Mouse (Mus musculus) small intestine, adult 2 months (tissue): ENCODE data around the gene Aff3. TPM values are rescaled to one million over a fixed set of nuclear protein-coding genes. Genes with fewer than 3 reads are reported as not detected.

Experiments used
- H3K27ac ChIP-seq: fragments of 200-500 bp; 2 replicates; pipeline ENCODE4 v1.5.1; 2012; ENCODE audit warnings: low read depth, low read length, control low read depth, inconsistent platforms; ENCODE audit not compliant: insufficient read depth
- H3K27me3 ChIP-seq: fragments of 200-500 bp; 2 replicates; pipeline ENCODE4 v1.6.1; 2012; ENCODE audit warnings: mild to moderate bottlenecking, moderate library complexity, low read length, inconsistent platforms; ENCODE audit not compliant: control insufficient read depth, insufficient read depth
- H3K36me3 ChIP-seq: fragments of 200-500 bp; 2 replicates; pipeline ENCODE4 v1.6.1; 2012; ENCODE audit warnings: mild to moderate bottlenecking, low read length, control low read depth, inconsistent platforms; ENCODE audit not compliant: control insufficient read depth, insufficient read depth
- H3K4me1 ChIP-seq: fragments of 200-500 bp; 2 replicates; pipeline ENCODE4 v1.6.1; 2012; ENCODE audit warnings: low read length, inconsistent platforms, mixed read lengths; ENCODE audit not compliant: control insufficient read depth, insufficient read depth, insufficient read length
- H3K4me3 ChIP-seq: fragments of 200-500 bp; 2 replicates; pipeline ENCODE4 v1.5.1; 2012; ENCODE audit warnings: low read depth, mild to moderate bottlenecking, control low read depth, inconsistent platforms, low read length, moderate library complexity
- CTCF ChIP-seq: fragments of 200-500 bp; IDR thresholded peaks from 2 replicates; pipeline ENCODE4 v1.5.1; 2012; ENCODE audit warnings: low read depth, mild to moderate bottlenecking, control low read depth, inconsistent platforms, low read length, moderate library complexity, mixed read lengths; ENCODE audit not compliant: insufficient replicate concordance, insufficient read length; ENCODE audit errors: extremely low read depth
- POLR2A ChIP-seq: fragments of 200-500 bp; IDR thresholded peaks from 2 replicates; pipeline ENCODE4 v1.6.1; 2012; ENCODE audit warnings: low read depth, mild to moderate bottlenecking, control low read depth, inconsistent platforms, low read length, moderate library complexity
- WGBS: fragments of 180-500 bp; shearing (Covaris S2); methylation state at CpG from one replicate; pipeline ENCODE4 v1.1.7; 2018; 5-methylcytosine and 5-hydroxymethylcytosine counted together
- polyA plus RNA-seq: library from polyadenylated mRNA; depleted of rRNA; stranded (reverse); fragments of >200 nt; gene quantifications from 2 replicates; pipeline ENCODE4 v1.2.3, GENCODE M21; 2012

The Aff3 gene
- polyA plus RNA-seq, 1 experiment: 1.5 TPM

DNA sequence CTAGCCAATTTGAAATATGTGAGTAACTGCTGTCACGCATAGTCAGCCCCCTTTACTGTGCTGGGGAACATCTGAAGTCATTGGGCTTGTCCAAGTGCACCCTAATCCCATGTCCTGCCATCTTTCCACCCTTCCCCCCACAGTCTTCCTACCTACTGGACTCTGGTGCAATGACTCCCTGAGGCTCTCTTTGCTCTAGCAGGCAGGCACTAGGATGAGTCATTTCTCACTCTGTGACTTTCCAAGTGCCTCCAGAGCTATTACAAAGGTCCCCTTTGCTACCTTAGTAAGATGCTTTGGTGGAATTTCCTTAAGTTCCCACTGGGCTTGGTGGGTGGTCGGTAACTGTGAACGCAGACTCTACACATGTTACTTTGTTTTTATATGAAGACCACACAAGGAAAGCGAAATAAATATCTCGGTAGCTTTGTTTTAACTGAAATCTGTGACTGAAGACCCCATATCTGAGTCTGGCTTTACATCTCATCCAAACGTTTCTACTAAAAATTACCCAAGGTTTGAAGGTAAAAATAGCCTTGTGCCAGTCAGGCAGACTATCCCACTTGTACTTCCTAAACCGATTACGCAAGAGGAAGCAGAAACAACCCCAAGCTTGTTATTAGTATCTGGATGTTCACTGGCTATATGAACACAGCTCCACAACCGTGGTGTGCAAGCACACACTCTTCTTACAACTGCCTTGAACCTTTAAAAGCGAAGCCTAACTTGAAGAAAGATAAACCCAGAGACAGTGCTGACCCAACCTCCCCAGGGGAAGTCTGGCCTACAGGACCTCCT, 405.0 kb downstream of the Aff3 start:
- Histone ChIP-seq H3K4me1 (no peaks in the 10 kb centered on the region), H3K27me3 (no peaks in the 10 kb centered on the region), H3K36me3 (no peaks in the 10 kb centered on the region), H3K27ac (no peak overlapping the region), H3K4me3 (no peak overlapping the region)
- 68% methylated on average over 10 of the region's 10 CpGs for WGBS
- TF ChIP-seq POLR2A (no peak), CTCF (no peak)

DNA sequence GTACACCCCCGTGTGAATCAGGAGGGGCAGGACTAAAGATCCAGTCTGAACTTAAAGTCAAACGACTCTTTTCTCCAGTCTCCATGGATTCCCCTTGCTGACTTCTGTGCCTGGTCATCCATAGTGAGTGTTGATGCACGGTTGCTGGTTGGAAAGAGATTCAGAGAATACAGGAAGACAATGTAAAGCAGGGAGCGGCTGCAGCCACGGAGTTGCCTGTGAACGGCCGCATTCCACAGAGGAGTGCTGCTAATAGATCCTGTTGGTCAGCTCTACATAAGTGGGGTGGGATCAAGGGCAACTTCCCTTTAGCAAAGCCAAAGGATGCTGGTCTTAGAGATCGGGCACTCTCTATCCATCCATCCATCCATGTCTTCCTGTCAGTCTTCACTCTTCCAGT, 410.3 kb downstream of the Aff3 start:
- Histone ChIP-seq H3K27ac (no peak overlapping the region), H3K4me1 (no peaks in the 10 kb centered on the region), H3K4me3 (no peak overlapping the region), H3K36me3 (no peaks in the 10 kb centered on the region), H3K27me3 (no peaks in the 10 kb centered on the region)
- 63% methylated on average over 8 of the region's 8 CpGs for WGBS
- TF ChIP-seq POLR2A: no peak
- no peak for TF ChIP-seq CTCF

GRCm38 (mm10) chr1:38252766-38253079, 412.0 kb downstream of the Aff3 start:
- Histone ChIP-seq H3K4me3 (no peak overlapping the region), H3K27ac (no peak overlapping the region), H3K4me1 (no peaks in the 10 kb centered on the region), H3K27me3 (no peaks in the 10 kb centered on the region), H3K36me3 (no peaks in the 10 kb centered on the region)
- peak; percentile 69; the same call in 1 of the 2 replicates for TF ChIP-seq CTCF
- no peak for TF ChIP-seq POLR2A
- 38% methylated on average over 2 of the region's 2 CpGs for WGBS

GRCm38 (mm10) chr1:38252031-38252765, 412.6 kb downstream of the Aff3 start:
- Histone ChIP-seq H3K36me3 (no peaks in the 10 kb centered on the region), H3K4me1 (no peaks in the 10 kb centered on the region), H3K27ac (no peak overlapping the region), H3K27me3 (no peaks in the 10 kb centered on the region), H3K4me3 (no peak overlapping the region)
- WGBS: 41% methylated on average over 19 of the region's 19 CpGs
- no peak for TF ChIP-seq CTCF
- no peak for TF ChIP-seq POLR2A

- Histone ChIP-seq H3K27ac (no peak overlapping the region), H3K4me1 (no peaks in the 10 kb centered on the region), H3K4me3 (no peak overlapping the region), H3K27me3 (no peaks in the 10 kb centered on the region), H3K36me3 (no peaks in the 10 kb centered on the region)
- no peak for TF ChIP-seq CTCF
- no peak for TF ChIP-seq POLR2A
- 71% methylated on average over 11 of the region's 11 CpGs for WGBS
These were observed 413.3 kb downstream of the Aff3 start for GRCm38 (mm10) chr1:38251448-38251847.

- no peaks in the 10 kb centered on the region for H3K27me3 ChIP-seq
- H3K36me3 ChIP-seq: no peaks in the 10 kb centered on the region
- no peak overlapping the region for H3K27ac ChIP-seq
- TF ChIP-seq CTCF (no peak), POLR2A (no peak)
- H3K4me1 ChIP-seq: no peaks in the 10 kb centered on the region
- H3K4me3 ChIP-seq: no peak overlapping the region
- WGBS: 78% methylated on average over 3 of the region's 3 CpGs
These were observed 414.5 kb downstream of the Aff3 start for GRCm38 (mm10) chr1:38250246-38250645.

DNA sequence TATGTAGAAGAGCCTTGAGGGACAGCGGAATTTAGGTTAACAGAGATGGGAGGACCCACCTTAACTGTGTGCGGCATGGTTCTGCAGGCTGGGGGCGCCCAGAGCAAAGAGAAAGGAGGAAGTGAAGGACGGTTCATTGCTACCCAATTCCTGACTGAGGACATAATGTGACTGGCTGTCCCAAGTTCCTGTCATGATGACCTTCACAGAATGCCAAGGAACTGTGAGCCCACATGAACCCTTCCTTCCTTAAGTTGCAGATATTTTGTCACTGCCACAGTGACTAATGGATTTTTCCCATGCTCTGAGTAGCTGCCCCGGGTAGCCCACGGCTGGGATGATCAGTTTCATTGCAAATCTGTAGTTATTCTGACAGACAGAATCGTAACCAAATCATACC, 415.2 kb downstream of the Aff3 start:
- H3K27me3 ChIP-seq: no peaks in the 10 kb centered on the region
- TF ChIP-seq CTCF (no peak), POLR2A (no peak)
- 83% methylated on average over 7 of the region's 7 CpGs for WGBS

More for the DNA sequence above, 415.2 kb downstream of the Aff3 start:
- no peak overlapping the region for H3K4me3 ChIP-seq
- H3K4me1 ChIP-seq: no peaks in the 10 kb centered on the region
- no peaks in the 10 kb centered on the region for H3K36me3 ChIP-seq
- H3K27ac ChIP-seq: no peak overlapping the region
